Mouse (Mus musculus): ENCODE measurements around the gene Xpo6. TPM values are rescaled to one million over a fixed set of nuclear protein-coding genes. Genes with fewer than 3 reads are reported as not detected.

The Xpo6 gene
- polyA plus RNA-seq, 1 experiment, result 109 TPM

- no peak for TF ChIP-seq GATA1 (IDR thresholded peaks at IDR 0.05; ENCODE audit: low read length)
Measured at GRCm38 (mm10) chr7:126111230-126111629, 89.1 kb downstream of the Xpo6 start.

DNA sequence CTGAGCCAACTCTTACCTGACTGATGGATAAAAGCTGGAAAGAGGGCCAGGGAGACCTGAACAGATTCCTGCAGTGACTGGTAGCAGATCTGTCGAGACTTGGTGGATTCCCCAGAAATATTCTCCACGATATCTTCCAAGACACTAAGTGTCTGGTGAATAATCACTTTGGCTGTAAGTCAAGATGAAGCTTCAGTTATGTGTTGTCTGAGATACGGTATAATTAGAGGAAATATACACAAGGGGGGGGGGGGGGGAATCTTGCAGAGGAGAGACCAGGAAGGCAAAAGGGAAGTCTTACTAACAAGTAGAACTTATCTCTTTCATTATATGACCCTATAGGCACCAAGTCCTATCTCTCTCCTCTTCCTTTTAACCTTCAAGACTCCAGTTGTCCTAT lies 90.4 kb downstream of the Xpo6 start:
- no peak for TF ChIP-seq GATA1 (IDR thresholded peaks at IDR 0.05; ENCODE audit: low read length)

- TF ChIP-seq GATA1 (IDR thresholded peaks at IDR 0.05; ENCODE audit: low read length), result no peak
Measured at GRCm38 (mm10) chr7:126100440-126100839, 99.9 kb downstream of the Xpo6 start.

DNA sequence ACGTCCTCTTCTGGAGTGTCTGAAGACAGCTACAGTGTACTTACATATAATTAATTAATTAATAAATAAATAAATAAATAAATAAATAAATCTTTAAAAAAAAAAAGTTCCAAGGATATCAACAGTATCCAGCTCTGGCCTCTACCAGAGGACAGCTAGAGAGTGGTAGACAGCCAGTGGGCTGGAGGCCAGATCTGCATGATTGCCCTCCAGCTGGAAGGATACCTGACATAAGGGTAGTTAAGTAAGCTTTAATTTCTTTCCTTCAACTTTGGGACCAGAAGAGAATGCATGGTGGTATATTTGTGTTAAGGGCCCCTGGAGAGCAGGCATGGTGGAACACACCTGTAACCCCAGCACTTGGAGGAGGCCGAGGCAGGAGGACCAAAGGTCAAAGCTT lies 100.5 kb downstream of the Xpo6 start:
- TF ChIP-seq GATA1 (IDR thresholded peaks at IDR 0.05; ENCODE audit: low read length), result no peak

GRCm38 (mm10) chr7:126099163-126099775 lies 101.0 kb downstream of the Xpo6 start:
- TF ChIP-seq GATA1 (IDR thresholded peaks at IDR 0.05; ENCODE audit: low read length), result no peak

DNA sequence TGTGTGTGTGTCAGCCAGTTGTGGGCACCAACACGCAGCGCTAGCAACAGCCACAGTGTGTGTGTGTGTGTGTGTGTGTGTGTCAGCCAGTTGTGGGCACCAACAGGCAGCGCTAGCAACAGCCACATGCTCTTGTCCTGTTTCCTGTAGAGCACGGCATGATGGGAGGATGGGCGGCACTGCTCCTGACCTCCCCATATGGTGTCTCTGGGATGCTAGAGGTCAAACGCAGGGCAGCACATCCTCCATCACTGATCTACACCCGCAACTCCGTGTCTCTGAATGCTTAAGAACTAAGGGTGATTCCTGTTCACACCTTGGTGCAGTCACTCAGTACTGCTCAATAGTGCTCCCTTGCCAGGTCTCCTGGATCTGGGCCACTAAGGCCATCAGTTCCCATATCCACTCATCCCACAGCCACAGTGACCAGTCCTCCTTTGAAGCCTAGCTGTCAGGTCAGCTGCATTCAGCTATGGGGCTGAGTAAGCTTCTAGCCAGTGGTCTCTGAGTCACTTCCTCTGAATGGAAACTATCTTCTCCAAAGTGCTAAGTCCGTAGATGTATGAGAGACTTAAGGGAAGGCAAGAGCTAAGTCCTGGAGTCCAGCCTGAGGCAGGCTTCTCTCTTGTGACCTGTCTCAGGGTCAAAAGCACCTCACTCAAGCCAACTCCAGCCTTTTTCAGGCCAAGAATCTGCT lies 102.9 kb downstream of the Xpo6 start:
- TF ChIP-seq GATA1 (IDR thresholded peaks at IDR 0.05; ENCODE audit: low read length), result no peak

- TF ChIP-seq GATA1 (IDR thresholded peaks at IDR 0.05; ENCODE audit: low read length), result no peak
Measured at GRCm38 (mm10) chr7:126096596-126096995, 103.7 kb downstream of the Xpo6 start.

DNA sequence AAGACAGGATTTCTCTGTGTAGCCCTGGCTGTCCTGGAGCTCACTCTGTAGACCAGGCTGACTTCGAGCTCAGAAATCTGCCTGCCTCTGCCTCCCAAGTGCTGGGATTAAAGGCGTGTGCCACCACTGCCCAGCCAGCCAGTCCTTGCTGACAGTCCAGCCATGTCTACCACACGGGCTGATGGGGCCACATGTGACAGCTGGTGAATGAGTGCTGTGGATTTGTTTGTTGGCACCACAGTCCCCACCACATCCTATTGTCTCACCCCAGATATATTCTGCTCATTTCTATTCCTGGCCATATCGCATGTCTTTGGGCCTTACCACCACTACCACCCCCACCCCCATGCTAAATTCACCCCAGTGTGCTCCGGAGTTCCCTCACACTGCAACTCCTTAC lies 105.6 kb downstream of the Xpo6 start:
- TF ChIP-seq GATA1 (IDR thresholded peaks at IDR 0.05; ENCODE audit: low read length), result no peak

DNA sequence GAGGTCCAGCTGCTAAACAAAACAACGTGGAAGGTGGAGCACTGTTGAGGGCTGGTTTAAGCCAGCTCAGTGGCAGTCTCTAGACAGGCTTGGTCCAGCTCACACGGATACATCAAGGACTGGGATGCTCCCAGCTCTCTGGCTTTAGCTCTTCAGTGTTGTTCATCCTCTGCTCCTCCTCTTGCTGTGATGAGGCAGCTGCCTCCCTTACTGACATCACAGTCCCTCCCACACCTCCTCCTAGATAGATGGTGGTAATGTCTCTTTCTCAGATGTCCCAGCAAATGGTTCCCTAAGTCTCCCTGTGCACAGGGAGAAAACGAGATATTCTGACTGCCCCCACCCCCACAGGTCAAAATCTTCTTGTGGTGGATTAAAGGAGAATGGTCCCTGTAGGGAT lies 107.1 kb downstream of the Xpo6 start:
- no peak for TF ChIP-seq GATA1 (IDR thresholded peaks at IDR 0.05; ENCODE audit: low read length)

DNA sequence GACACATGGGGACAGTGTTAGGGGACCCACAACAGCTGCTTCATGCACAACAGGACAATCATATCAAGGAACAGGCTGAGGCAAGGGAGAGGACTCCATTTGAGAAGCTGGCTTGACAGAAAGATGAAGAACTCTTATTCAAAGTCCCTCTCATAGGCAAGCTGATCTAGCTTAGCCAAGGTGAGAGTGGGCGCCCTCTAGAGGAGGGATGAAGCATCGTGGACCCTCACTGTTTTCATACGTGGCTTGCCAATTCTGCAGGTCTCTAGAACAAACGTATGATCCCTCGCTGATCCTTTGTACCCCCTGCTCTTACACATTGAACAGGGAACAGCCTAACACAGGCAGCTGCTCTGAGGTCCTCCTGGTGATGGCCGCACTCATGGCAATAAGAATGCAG lies 110.5 kb downstream of the Xpo6 start:
- TF ChIP-seq GATA1 (IDR thresholded peaks at IDR 0.05; ENCODE audit: low read length), result no peak

- TF ChIP-seq GATA1 (IDR thresholded peaks at IDR 0.05; ENCODE audit: low read length), result no peak
Measured at GRCm38 (mm10) chr7:126088155-126088554, 112.1 kb downstream of the Xpo6 start.

DNA sequence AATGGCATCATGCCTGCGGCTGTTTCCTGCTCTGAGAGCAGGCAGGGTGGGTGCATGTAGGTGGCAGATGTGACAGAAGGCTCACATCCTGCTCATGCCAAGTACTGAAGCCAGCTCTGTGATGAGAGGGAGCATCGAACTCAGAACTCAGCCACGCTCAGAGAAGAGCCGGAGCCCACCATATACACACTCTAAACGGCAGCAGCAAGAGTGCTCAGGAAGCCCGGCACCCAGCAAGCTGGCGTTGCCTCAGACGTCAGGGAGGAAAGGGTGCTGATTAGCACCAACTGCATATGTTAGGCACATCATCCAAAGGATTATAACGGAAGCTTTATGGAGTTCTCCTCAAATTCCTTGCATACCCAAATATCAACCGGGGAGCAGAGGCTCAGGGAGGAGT lies 112.7 kb downstream of the Xpo6 start:
- TF ChIP-seq GATA1 (IDR thresholded peaks at IDR 0.05; ENCODE audit: low read length), result no peak

DNA sequence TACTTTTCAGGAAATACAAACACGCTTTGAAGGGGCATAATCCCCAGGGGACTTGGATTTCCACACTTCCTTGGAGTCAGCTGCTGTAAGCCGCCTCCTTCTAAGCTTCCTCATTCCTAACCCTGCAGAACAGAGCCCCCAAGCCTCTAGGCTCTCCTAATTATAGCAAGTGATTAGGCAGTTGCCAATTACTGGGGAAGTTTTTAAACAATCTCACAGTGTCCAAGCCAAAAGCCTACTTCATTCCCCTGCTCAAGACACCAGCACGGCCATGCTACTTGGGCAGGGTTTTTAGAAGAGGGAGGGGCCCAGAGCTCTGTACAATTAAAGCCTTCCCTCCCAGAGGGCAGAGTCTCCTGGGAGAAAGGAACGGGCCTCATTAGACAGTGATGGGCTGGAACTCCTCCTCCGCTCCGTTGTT lies 114.0 kb downstream of the Xpo6 start:
- no peak for TF ChIP-seq GATA1 (IDR thresholded peaks at IDR 0.05; ENCODE audit: low read length)

DNA sequence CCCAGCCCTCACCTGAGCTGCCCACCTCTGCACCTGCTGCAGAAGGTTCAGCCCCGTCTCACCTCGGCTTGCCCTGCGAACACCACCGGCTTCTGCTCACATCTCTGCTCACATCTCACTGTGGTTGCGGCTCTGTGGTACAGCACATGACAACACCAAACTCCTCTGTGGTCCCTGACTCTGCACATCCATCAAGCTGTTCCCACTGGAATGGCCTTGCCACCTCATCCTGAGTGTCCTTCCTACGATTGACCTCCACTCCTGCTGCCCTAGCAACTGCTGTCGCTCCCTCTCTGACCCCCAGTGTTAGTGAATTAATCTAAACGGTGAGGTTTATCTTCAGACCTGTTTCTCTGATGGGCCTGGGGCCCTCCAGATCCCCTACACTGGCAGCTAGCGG lies 115.1 kb downstream of the Xpo6 start:
- no peak for TF ChIP-seq GATA1 (IDR thresholded peaks at IDR 0.05; ENCODE audit: low read length)

- TF ChIP-seq GATA1 (IDR thresholded peaks at IDR 0.05; ENCODE audit: low read length), result no peak
Measured at GRCm38 (mm10) chr7:126083980-126084348, 116.3 kb downstream of the Xpo6 start.

DNA sequence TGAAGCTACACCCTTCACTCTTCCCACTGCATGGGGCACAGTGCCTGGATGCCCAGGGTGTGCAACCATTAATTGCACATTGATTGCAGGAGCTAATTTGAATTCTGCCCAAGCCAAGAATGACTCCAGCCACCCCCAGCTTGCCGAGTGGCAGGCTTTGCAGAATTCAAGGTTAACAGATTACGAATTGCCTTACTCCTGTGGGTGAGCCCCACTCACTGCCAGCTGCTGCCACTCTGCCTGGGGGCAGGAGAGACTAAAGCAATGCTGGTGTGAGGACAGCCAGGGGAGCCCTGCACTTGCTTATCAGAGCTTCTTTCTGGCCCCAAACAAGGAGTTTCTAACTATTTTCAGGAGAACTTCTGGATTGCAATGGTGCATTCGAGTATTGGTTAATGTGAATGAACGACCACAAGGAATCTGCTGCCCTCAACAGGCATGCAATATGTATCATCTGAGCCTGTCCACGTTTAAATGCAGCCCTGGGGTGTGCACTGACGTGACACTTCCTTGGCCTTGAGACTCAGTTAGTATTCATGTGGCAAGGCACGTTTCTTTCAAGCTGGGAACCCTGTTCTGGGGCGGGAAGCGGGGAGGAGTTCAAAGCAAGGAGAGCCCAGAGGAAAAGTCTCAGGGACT lies 116.8 kb downstream of the Xpo6 start:
- no peak for TF ChIP-seq GATA1 (IDR thresholded peaks at IDR 0.05; ENCODE audit: low read length)

GRCm38 (mm10) chr7:126082286-126082741 lies 118.0 kb downstream of the Xpo6 start, which contains the start of gene Gsg1l:
Gene Gsg1l (minus strand): TSS chr7:126082411.
- TF ChIP-seq GATA1 (IDR thresholded peaks at IDR 0.05; ENCODE audit: low read length), result no peak
